Mouse (Mus musculus): ENCODE data around the gene Hist1h2ad. TPM values are rescaled to one million over a fixed set of nuclear protein-coding genes. Genes with fewer than 3 reads are reported as not detected.
"Not testable (repeated sequence)": the region's sequence is repeated elsewhere in the genome, so short reads cannot be mapped to it uniquely, and the experiment has no call there.

Gene Hist1h2ad
- polyA plus RNA-seq, 1 experiment from 2014 or later, result 1.8 TPM

GRCm38 (mm10) chr13:23603182-23603699 is 29.1 kb downstream of the Hist1h2ad start:
- no peaks in the 10 kb centered on the region for H3K4me1 ChIP-seq
- no peaks in the 10 kb centered on the region for H3K36me3 ChIP-seq
- no peak overlapping the region for H3K4me2 ChIP-seq (replicated peaks)
- no peak for ATAC-seq (ENCODE audit: low FRiP score, low read depth)
- H3K27me3 ChIP-seq, result no peaks in the 10 kb centered on the region
- no peak overlapping the region for H3K9ac ChIP-seq (replicated peaks)
- H3K4me3 ChIP-seq, result no peak overlapping the region
- WGBS, result 83% methylated on average over 7 of the region's 7 CpGs
- H3K27ac ChIP-seq (replicated peaks), result no peak overlapping the region
- H3K9me3 ChIP-seq, result no peaks in the 10 kb centered on the region

GRCm38 (mm10) chr13:23604452-23604851 is 30.3 kb downstream of the Hist1h2ad start:
- H3K9ac ChIP-seq (replicated peaks), result no peak overlapping the region
- H3K4me1 ChIP-seq, result no peaks in the 10 kb centered on the region
- 98% methylated on average over 3 of the region's 3 CpGs for WGBS
- H3K36me3 ChIP-seq, result no peaks in the 10 kb centered on the region
- H3K4me3 ChIP-seq, result no peak overlapping the region
- H3K4me2 ChIP-seq (replicated peaks), result no peak overlapping the region
- H3K27me3 ChIP-seq, result no peaks in the 10 kb centered on the region
- ATAC-seq (ENCODE audit: low FRiP score, low read depth), result no peak
- H3K27ac ChIP-seq (replicated peaks), result no peak overlapping the region
- H3K9me3 ChIP-seq, result no peaks in the 10 kb centered on the region

- Histone ChIP-seq H3K4me1 (no peaks in the 10 kb centered on the region), H3K9me3 (no peaks in the 10 kb centered on the region), H3K9ac (replicated peaks) (no peak overlapping the region), H3K27me3 (no peaks in the 10 kb centered on the region), H3K27ac (replicated peaks) (no peak overlapping the region), H3K36me3 (no peaks in the 10 kb centered on the region), H3K4me2 (replicated peaks) (no peak overlapping the region), H3K4me3 (no peak overlapping the region)
- no peak for ATAC-seq (ENCODE audit: low FRiP score, low read depth)
- 91% methylated on average over 3 of the region's 3 CpGs for WGBS
These were observed 30.9 kb downstream of the Hist1h2ad start for GRCm38 (mm10) chr13:23605052-23605451.

- Histone ChIP-seq H3K36me3 (no peaks in the 10 kb centered on the region), H3K4me3 (no peak overlapping the region), H3K4me2 (replicated peaks) (no peak overlapping the region), H3K9ac (replicated peaks) (no peak overlapping the region), H3K27me3 (no peaks in the 10 kb centered on the region), H3K4me1 (no peaks in the 10 kb centered on the region), H3K27ac (replicated peaks) (no peak overlapping the region), H3K9me3 (no peaks in the 10 kb centered on the region)
- no peak for ATAC-seq (ENCODE audit: low FRiP score, low read depth)
- WGBS, result 89% methylated on average over 4 of the region's 4 CpGs
These were observed 35.0 kb downstream of the Hist1h2ad start for GRCm38 (mm10) chr13:23609209-23609608.

- Histone ChIP-seq H3K4me3 (no peak overlapping the region), H3K9me3 (no peaks in the 10 kb centered on the region), H3K9ac (replicated peaks) (no peak overlapping the region), H3K27me3 (no peaks in the 10 kb centered on the region), H3K4me2 (replicated peaks) (no peak overlapping the region), H3K4me1 (no peaks in the 10 kb centered on the region), H3K36me3 (no peaks in the 10 kb centered on the region), H3K27ac (replicated peaks) (no peak overlapping the region)
- no peak for ATAC-seq (ENCODE audit: low FRiP score, low read depth)
These were observed 35.7 kb downstream of the Hist1h2ad start for GRCm38 (mm10) chr13:23609844-23610243.

GRCm38 (mm10) chr13:23610393-23610792 is 36.2 kb downstream of the Hist1h2ad start:
- 59% methylated on average over 2 of the region's 2 CpGs for WGBS
- H3K9me3 ChIP-seq, result no peaks in the 10 kb centered on the region
- no peaks in the 10 kb centered on the region for H3K4me1 ChIP-seq
- H3K27me3 ChIP-seq, result no peaks in the 10 kb centered on the region
- H3K36me3 ChIP-seq, result no peaks in the 10 kb centered on the region
- H3K4me2 ChIP-seq (replicated peaks), result no peak overlapping the region
- H3K4me3 ChIP-seq, result no peak overlapping the region
- H3K27ac ChIP-seq (replicated peaks), result no peak overlapping the region
- no peak overlapping the region for H3K9ac ChIP-seq (replicated peaks)
- ATAC-seq (ENCODE audit: low FRiP score, low read depth), result no peak

- no peak overlapping the region for H3K9ac ChIP-seq (replicated peaks)
- no peak overlapping the region for H3K4me3 ChIP-seq
- H3K4me2 ChIP-seq (replicated peaks), result no peak overlapping the region
- no peaks in the 10 kb centered on the region for H3K4me1 ChIP-seq
- H3K9me3 ChIP-seq, result no peaks in the 10 kb centered on the region
- no peak overlapping the region for H3K27ac ChIP-seq (replicated peaks)
- H3K27me3 ChIP-seq, result no peaks in the 10 kb centered on the region
- H3K36me3 ChIP-seq, result no peaks in the 10 kb centered on the region
- 83% methylated on average over 3 of the region's 3 CpGs for WGBS
- ATAC-seq (ENCODE audit: low FRiP score, low read depth), result no peak
These were observed 37.5 kb downstream of the Hist1h2ad start for GRCm38 (mm10) chr13:23611638-23612037.

GRCm38 (mm10) chr13:23620056-23620732 is 46.0 kb downstream of the Hist1h2ad start:
- peak overlapping the region; percentile 93 for H3K4me2 ChIP-seq (replicated peaks)
- no peaks in the 10 kb centered on the region for H3K36me3 ChIP-seq
- peaks cover 15% of the 10 kb centered on the region for H3K4me1 ChIP-seq
- WGBS, result 59% methylated on average over 12 of the region's 12 CpGs
- H3K27me3 ChIP-seq, result peaks cover 2% of the 10 kb centered on the region; the same call in 1 of the 2 replicates
- H3K9me3 ChIP-seq, result no peaks in the 10 kb centered on the region
- H3K9ac ChIP-seq (replicated peaks), result peak overlapping the region; percentile 68
- ATAC-seq (ENCODE audit: low FRiP score, low read depth), result no peak
- H3K4me3 ChIP-seq, result peak overlapping the region; percentile 65
- peak overlapping the region; percentile 97 for H3K27ac ChIP-seq (replicated peaks)

GRCm38 (mm10) chr13:23620733-23621531 is 46.8 kb downstream of the Hist1h2ad start, which contains the start of gene Hist1h2be:
TSS of gene Hist1h2be (minus strand) at chr13:23621124.
- Histone ChIP-seq H3K9ac (replicated peaks) (peak within 1 kb of the TSS; percentile 93), H3K27me3 (peaks cover 6% of the 10 kb centered on the region; the same call in 1 of the 2 replicates), H3K4me3 (peak within 1 kb of the TSS; percentile 65), H3K36me3 (no peaks in the 10 kb centered on the region), H3K9me3 (no peaks in the 10 kb centered on the region), H3K27ac (replicated peaks) (peak within 1 kb of the TSS; percentile 97), H3K4me2 (replicated peaks) (peak within 1 kb of the TSS; percentile 93), H3K4me1 (peaks cover 15% of the 10 kb centered on the region)
- under 1% methylated on average over 27 of the region's 27 CpGs for WGBS
- peak; percentile 85 for ATAC-seq (ENCODE audit: low FRiP score, low read depth)

GRCm38 (mm10) chr13:23621532-23622174 is 47.5 kb downstream of the Hist1h2ad start:
- H3K27ac ChIP-seq (replicated peaks), result peak overlapping the region; percentile 97
- peak overlapping the region; percentile 65 for H3K4me3 ChIP-seq
- H3K27me3 ChIP-seq, result peaks cover 6% of the 10 kb centered on the region; the same call in 1 of the 2 replicates
- peak overlapping the region; percentile 93 for H3K4me2 ChIP-seq (replicated peaks)
- peak overlapping the region; percentile 93 for H3K9ac ChIP-seq (replicated peaks)
- H3K36me3 ChIP-seq, result no peaks in the 10 kb centered on the region
- ATAC-seq (ENCODE audit: low FRiP score, low read depth), result peak; percentile 76
- WGBS, result 0% methylated on average over 18 of the region's 18 CpGs
- H3K9me3 ChIP-seq, result no peaks in the 10 kb centered on the region
- H3K4me1 ChIP-seq, result peaks cover 15% of the 10 kb centered on the region

GRCm38 (mm10) chr13:23622175-23622671 is 48.0 kb downstream of the Hist1h2ad start, which contains the start of gene Hist1h1e:
TSS of gene Hist1h1e (minus strand) at chr13:23622558.
- WGBS, result under 1% methylated on average over 43 of the region's 53 CpGs
- peaks cover 15% of the 10 kb centered on the region for H3K4me1 ChIP-seq
- peak within 1 kb of the TSS; percentile 65 for H3K4me3 ChIP-seq
- H3K27me3 ChIP-seq, H3K36me3 ChIP-seq, H3K9me3 ChIP-seq: not testable (repeated sequence)
- peak within 1 kb of the TSS; percentile 93 for H3K9ac ChIP-seq (replicated peaks)
- H3K27ac ChIP-seq (replicated peaks), result peak within 1 kb of the TSS; percentile 97
- peak within 1 kb of the TSS; percentile 93 for H3K4me2 ChIP-seq (replicated peaks)
- peak; percentile 96 for ATAC-seq (ENCODE audit: low FRiP score, low read depth)
